Mouse (Mus musculus) limb, embryonic 12.5 days (tissue): Measurements from ENCODE around the gene Ctnna2. TPM values are rescaled to one million over a fixed set of nuclear protein-coding genes. Genes with fewer than 3 reads are reported as not detected.

ENCODE experiments used
- ATAC-seq: fragments of 200-750 bp; cut with Nextera tagmentation; 2 replicates; pipeline ENCODE4 v1.8.0; 2017; ENCODE audit warnings: low read depth, moderate TSS enrichment; ENCODE audit not compliant: insufficient number of reproducible peaks, insufficient read depth, low FRiP score, low TSS enrichment
- H3K27ac ChIP-seq: fragments of 300-500 bp; sonication (generic); 2 replicates; pipeline ENCODE4 v1.5.1; 2016; ENCODE audit warnings: mild to moderate bottlenecking, moderate library complexity
- H3K27me3 ChIP-seq: fragments of 300-500 bp; sonication (generic); 2 replicates; pipeline ENCODE4 v1.6.1; 2016; ENCODE audit warnings: mild to moderate bottlenecking, moderate library complexity
- H3K36me3 ChIP-seq: fragments of 300-500 bp; sonication (generic); 2 replicates; pipeline ENCODE4 v1.6.1; 2016; ENCODE audit warnings: mild to moderate bottlenecking, moderate library complexity
- H3K4me1 ChIP-seq: fragments of 300-500 bp; sonication (generic); replicated peaks from 2 replicates; pipeline ENCODE4 v1.6.1; 2016
- H3K4me2 ChIP-seq: fragments of 300-500 bp; sonication (generic); 2 replicates; pipeline ENCODE4 v1.6.1; 2016; ENCODE audit warnings: mild to moderate bottlenecking, moderate library complexity
- H3K4me3 ChIP-seq: fragments of 300-500 bp; sonication (generic); replicated peaks from 2 replicates; pipeline ENCODE4 v1.5.1; 2016; ENCODE audit warnings: mild to moderate bottlenecking
- H3K9ac ChIP-seq: fragments of 300-500 bp; sonication (generic); replicated peaks from 2 replicates; pipeline ENCODE4 v1.6.1; 2016; ENCODE audit warnings: mild to moderate bottlenecking, moderate library complexity
- H3K9me3 ChIP-seq: fragments of 300-500 bp; sonication (generic); 2 replicates; pipeline ENCODE4 v1.6.1; 2016; ENCODE audit warnings: mild to moderate bottlenecking, moderate library complexity
- WGBS: fragments of 180-500 bp; shearing (Covaris S2); methylation state at CpG from one replicate; pipeline ENCODE4 v1.1.7; 2016; 5-methylcytosine and 5-hydroxymethylcytosine counted together
- polyA plus RNA-seq: library from polyadenylated mRNA; unstranded; fragments of >200 nt; fragmentation: Nextera tagmentation; extraction: Ambion mirVana; gene quantifications from 2 replicates; pipeline ENCODE4 v1.2.1, GENCODE M21; 2016

Gene Ctnna2
- polyA plus RNA-seq, 1 experiment from 2014 or later, result 2.6 TPM

DNA sequence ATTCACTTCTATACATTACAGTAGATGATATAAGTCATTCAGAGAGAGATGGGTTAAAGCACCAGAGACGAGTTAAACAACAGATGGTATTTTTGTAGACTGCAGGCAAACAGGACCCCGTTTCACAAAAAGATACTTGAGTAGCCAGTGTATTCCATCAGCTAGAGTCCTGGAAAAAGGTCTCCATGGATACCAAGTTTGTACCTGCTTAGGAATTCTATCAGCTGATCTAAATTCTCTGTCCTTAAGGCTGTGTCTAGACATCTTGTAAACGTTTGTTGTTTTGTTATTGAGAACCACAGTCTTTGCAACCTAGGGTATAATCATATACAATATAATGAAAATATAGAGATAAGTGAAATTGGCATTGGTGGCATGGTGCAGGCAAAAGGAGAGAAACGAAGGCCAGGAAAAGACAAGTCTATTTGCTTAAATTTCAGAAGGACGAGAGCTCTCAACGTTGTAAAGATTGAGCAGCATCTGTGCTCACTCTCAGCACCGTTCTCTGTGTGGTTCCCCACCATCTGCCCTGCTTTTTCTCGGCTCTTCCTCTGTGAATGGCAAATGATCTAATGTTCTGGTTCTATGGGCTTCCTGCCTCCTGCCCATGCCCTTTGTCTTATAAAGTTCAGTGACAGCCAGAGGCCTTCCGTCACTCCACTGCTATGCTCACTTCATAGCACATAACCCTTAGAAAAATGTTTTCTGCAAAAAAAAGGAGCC is 621.6 kb downstream of the Ctnna2 start:
- ATAC-seq, result no peak
- Histone ChIP-seq H3K4me1 (no peaks in the 10 kb centered on the region), H3K36me3 (no peaks in the 10 kb centered on the region), H3K4me3 (no peak overlapping the region), H3K9ac (no peak overlapping the region), H3K27me3 (no peaks in the 10 kb centered on the region), H3K27ac (no peak overlapping the region), H3K9me3 (no peaks in the 10 kb centered on the region), H3K4me2 (no peak overlapping the region)
- WGBS, result 74% methylated on average over 9 of the region's 9 CpGs

GRCm38 (mm10) chr6:77354826-77355225 is 624.7 kb downstream of the Ctnna2 start:
- no peak overlapping the region for H3K27ac ChIP-seq
- H3K4me3 ChIP-seq, result no peak overlapping the region
- no peaks in the 10 kb centered on the region for H3K36me3 ChIP-seq
- no peaks in the 10 kb centered on the region for H3K4me1 ChIP-seq
- H3K9ac ChIP-seq, result no peak overlapping the region
- no peak overlapping the region for H3K4me2 ChIP-seq
- H3K27me3 ChIP-seq, result no peaks in the 10 kb centered on the region
- WGBS, result 13% methylated on average over 1 of the region's 1 CpGs
- ATAC-seq, result no peak
- no peaks in the 10 kb centered on the region for H3K9me3 ChIP-seq

GRCm38 (mm10) chr6:77343781-77344180 is 635.7 kb downstream of the Ctnna2 start:
- no peak overlapping the region for H3K4me2 ChIP-seq
- no peak for ATAC-seq
- no peak overlapping the region for H3K4me3 ChIP-seq
- H3K36me3 ChIP-seq, result no peaks in the 10 kb centered on the region
- no peak overlapping the region for H3K27ac ChIP-seq
- H3K9me3 ChIP-seq, result no peaks in the 10 kb centered on the region
- peaks cover 5% of the 10 kb centered on the region for H3K4me1 ChIP-seq
- no peaks in the 10 kb centered on the region for H3K27me3 ChIP-seq
- H3K9ac ChIP-seq, result no peak overlapping the region

DNA sequence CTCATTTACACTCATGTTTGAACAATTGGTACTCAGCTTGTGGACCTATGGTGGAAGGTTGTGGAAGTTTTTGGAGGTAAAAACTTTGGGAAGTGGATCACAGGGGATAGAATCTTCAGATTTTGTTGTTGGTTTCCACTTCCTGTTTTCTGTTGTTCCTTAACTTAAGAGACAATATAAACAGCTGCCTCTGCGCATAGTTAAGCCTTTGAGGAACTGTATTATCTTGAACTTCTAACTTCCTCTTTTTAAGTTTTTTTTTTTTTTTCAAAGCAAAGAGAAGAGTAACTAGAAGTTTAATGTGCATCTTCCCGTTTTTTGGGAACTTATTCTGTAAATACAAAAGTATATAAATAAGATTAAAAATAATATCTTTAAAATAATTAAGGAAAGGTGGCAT is 644.0 kb downstream of the Ctnna2 start:
- Histone ChIP-seq H3K36me3 (no peaks in the 10 kb centered on the region), H3K4me2 (no peak overlapping the region), H3K27me3 (no peaks in the 10 kb centered on the region), H3K4me3 (no peak overlapping the region), H3K4me1 (no peaks in the 10 kb centered on the region), H3K9ac (no peak overlapping the region), H3K27ac (no peak overlapping the region), H3K9me3 (no peaks in the 10 kb centered on the region)
- ATAC-seq, result no peak
- WGBS, result 90% methylated on average over 2 of the region's 2 CpGs

GRCm38 (mm10) chr6:77324748-77325147 is 654.8 kb downstream of the Ctnna2 start:
- Histone ChIP-seq H3K27ac (no peak overlapping the region), H3K36me3 (no peaks in the 10 kb centered on the region), H3K9me3 (no peaks in the 10 kb centered on the region), H3K4me3 (no peak overlapping the region), H3K4me2 (no peak overlapping the region), H3K9ac (no peak overlapping the region), H3K27me3 (no peaks in the 10 kb centered on the region), H3K4me1 (no peaks in the 10 kb centered on the region)
- 71% methylated on average over 3 of the region's 3 CpGs for WGBS
- no peak for ATAC-seq

- no peak overlapping the region for H3K9ac ChIP-seq
- WGBS, result 84% methylated on average over 1 of the region's 1 CpGs
- H3K36me3 ChIP-seq, result no peaks in the 10 kb centered on the region
- H3K27ac ChIP-seq, result no peak overlapping the region
- no peaks in the 10 kb centered on the region for H3K27me3 ChIP-seq
- no peak overlapping the region for H3K4me2 ChIP-seq
- no peak overlapping the region for H3K4me3 ChIP-seq
- no peak for ATAC-seq
- no peaks in the 10 kb centered on the region for H3K4me1 ChIP-seq
- no peaks in the 10 kb centered on the region for H3K9me3 ChIP-seq
Measured at GRCm38 (mm10) chr6:77324327-77324726, 655.2 kb downstream of the Ctnna2 start.

DNA sequence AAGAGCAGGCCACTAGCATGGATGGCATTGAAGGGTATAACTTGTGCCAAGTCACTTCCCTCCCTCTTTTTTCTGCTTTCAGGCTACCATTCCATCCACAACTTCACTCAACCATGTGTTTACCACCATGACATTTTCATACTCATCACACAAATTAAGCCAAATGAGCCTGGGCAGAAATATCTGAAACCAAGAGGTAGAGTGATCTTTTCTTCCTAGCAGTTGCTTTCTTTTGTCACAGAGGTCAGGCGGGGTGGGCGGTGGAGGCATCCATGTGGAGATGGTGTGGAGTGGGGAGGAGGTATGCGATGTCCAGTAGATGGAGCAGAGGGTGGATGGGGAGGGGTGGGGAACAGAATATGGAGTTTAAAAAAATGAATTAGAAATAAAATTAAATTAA is 672.7 kb downstream of the Ctnna2 start:
- no peak overlapping the region for H3K4me3 ChIP-seq
- H3K27ac ChIP-seq, result no peak overlapping the region
- H3K4me2 ChIP-seq, result no peak overlapping the region
- no peaks in the 10 kb centered on the region for H3K9me3 ChIP-seq
- no peaks in the 10 kb centered on the region for H3K36me3 ChIP-seq
- ATAC-seq, result no peak
- no peak overlapping the region for H3K9ac ChIP-seq
- no peaks in the 10 kb centered on the region for H3K4me1 ChIP-seq
- no peaks in the 10 kb centered on the region for H3K27me3 ChIP-seq
- 85% methylated on average over 3 of the region's 3 CpGs for WGBS

- WGBS, result 73% methylated on average over 1 of the region's 1 CpGs
- no peak overlapping the region for H3K9ac ChIP-seq
- no peaks in the 10 kb centered on the region for H3K9me3 ChIP-seq
- H3K36me3 ChIP-seq, result no peaks in the 10 kb centered on the region
- no peak overlapping the region for H3K27ac ChIP-seq
- H3K27me3 ChIP-seq, result no peaks in the 10 kb centered on the region
- no peak for ATAC-seq
- H3K4me3 ChIP-seq, result no peak overlapping the region
- H3K4me2 ChIP-seq, result no peak overlapping the region
- no peaks in the 10 kb centered on the region for H3K4me1 ChIP-seq
Measured at GRCm38 (mm10) chr6:77301305-77301704, 678.2 kb downstream of the Ctnna2 start.

DNA sequence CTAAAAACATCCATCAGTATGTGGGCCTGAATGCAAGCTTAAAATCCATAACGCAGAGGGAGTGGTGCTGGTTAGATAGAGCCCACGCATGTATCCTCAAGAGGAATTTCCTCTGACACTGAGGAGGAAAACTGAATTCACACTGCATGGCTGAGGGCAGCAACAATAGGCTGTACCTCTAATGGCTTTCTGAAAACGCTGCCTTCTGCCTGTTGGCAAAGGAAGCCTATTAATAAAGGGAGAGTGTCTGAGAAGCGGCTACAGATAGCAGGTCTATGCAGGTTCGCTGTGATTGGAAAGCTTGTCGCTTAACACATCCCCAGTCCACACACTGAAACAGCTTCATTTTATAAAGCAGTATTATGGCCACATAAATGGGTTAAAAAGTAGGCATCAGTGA is 688.1 kb downstream of the Ctnna2 start:
- H3K9ac ChIP-seq, result no peak overlapping the region
- no peaks in the 10 kb centered on the region for H3K9me3 ChIP-seq
- no peaks in the 10 kb centered on the region for H3K4me1 ChIP-seq
- no peak overlapping the region for H3K4me2 ChIP-seq
- WGBS, result 74% methylated on average over 6 of the region's 6 CpGs
- H3K27ac ChIP-seq, result no peak overlapping the region
- no peaks in the 10 kb centered on the region for H3K27me3 ChIP-seq
- H3K4me3 ChIP-seq, result no peak overlapping the region
- no peaks in the 10 kb centered on the region for H3K36me3 ChIP-seq
- ATAC-seq, result no peak

DNA sequence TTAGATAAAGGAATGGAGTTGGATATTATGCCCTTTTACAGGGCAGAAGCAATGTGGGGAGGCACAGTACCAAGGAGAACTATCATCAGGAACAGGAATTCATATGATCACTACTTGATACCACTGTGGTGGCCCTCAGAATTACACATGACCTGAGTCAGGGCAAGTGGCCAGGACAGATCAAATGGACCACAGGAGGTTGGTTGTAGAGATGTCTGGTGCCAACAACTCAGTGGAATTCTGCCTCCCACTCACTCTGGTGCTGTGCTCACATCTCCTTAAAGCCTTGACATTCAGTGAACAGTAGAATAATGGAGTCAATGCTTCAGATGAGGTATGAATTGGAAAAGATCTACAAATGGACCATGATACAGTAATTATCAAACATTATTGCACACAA is 691.1 kb downstream of the Ctnna2 start:
- Histone ChIP-seq H3K4me3 (no peak overlapping the region), H3K9ac (no peak overlapping the region), H3K4me2 (no peak overlapping the region), H3K27ac (no peak overlapping the region), H3K4me1 (peaks cover 8% of the 10 kb centered on the region; the same call in 1 of the 2 replicates), H3K36me3 (no peaks in the 10 kb centered on the region), H3K27me3 (no peaks in the 10 kb centered on the region), H3K9me3 (no peaks in the 10 kb centered on the region)
- ATAC-seq, result no peak

GRCm38 (mm10) chr6:77286317-77286716 is 693.2 kb downstream of the Ctnna2 start:
- Histone ChIP-seq H3K4me2 (no peak overlapping the region), H3K4me3 (no peak overlapping the region), H3K9ac (no peak overlapping the region), H3K36me3 (no peaks in the 10 kb centered on the region), H3K9me3 (no peaks in the 10 kb centered on the region), H3K27ac (no peak overlapping the region), H3K27me3 (no peaks in the 10 kb centered on the region), H3K4me1 (peaks cover 8% of the 10 kb centered on the region; the same call in 1 of the 2 replicates)
- WGBS, result 41% methylated on average over 5 of the region's 5 CpGs
- ATAC-seq, result no peak

DNA sequence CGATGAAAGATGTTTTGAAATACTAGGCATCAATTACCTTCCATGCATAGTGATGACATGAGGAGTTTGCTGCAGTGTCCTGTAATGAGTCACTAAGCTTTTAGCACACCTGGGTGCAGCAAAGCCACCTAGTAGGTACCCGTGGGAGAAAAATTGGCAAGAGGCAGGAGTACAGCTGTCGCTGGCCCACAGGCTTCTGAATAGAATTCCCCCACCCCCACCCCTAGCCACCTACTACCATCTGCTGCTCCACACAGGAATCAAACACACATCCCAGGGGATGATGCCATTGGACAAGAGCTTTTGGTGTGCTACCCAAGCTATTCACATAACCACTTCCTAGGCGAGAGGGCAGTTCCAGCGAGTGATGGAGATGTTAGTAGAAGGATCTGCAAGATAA is 700.7 kb downstream of the Ctnna2 start:
- H3K27me3 ChIP-seq, result no peaks in the 10 kb centered on the region
- WGBS, result 86% methylated on average over 5 of the region's 5 CpGs
- no peak overlapping the region for H3K4me3 ChIP-seq
- H3K27ac ChIP-seq, result no peak overlapping the region
- H3K4me2 ChIP-seq, result no peak overlapping the region
- H3K9me3 ChIP-seq, result no peaks in the 10 kb centered on the region
- H3K4me1 ChIP-seq, result no peaks in the 10 kb centered on the region
- H3K9ac ChIP-seq, result no peak overlapping the region
- no peaks in the 10 kb centered on the region for H3K36me3 ChIP-seq
- no peak for ATAC-seq
